Mouse (Mus musculus) megakaryocyte, embryonic 14.5 days (primary cell): ENCODE data around the gene Prpf3.

Experiments
- FLI1 ChIP-seq: IDR thresholded peaks from 2 replicates; pipeline ENCODE4 v1.6.1; 2012; ENCODE audit warnings: low read length, inconsistent platforms, mixed read lengths
- GATA1 ChIP-seq: IDR thresholded peaks from 3 replicates; pipeline ENCODE4 v1.6.1; 2012; ENCODE audit warnings: mixed read lengths, low read length, inconsistent platforms, borderline replicate concordance

GRCm38 (mm10) chr3:95861796-95862195 lies 6.1 kb upstream of the Prpf3 start:
- no peak for TF ChIP-seq GATA1
- no peak for TF ChIP-seq FLI1
